Mouse (Mus musculus) Patski (cell line): ENCODE results near the gene Nav1. TPM values are rescaled to one million over a fixed set of nuclear protein-coding genes. Genes with fewer than 3 reads are reported as not detected.
"Not testable (repeated sequence)": the region's sequence is repeated elsewhere in the genome, so short reads cannot be mapped to it uniquely, and the experiment has no call there.

Source experiments
- ATAC-seq: fragments of 100-300 bp; one replicate; pipeline ENCODE4 v1.8.0; 2021
- CTCF ChIA-PET: fragments of 350-600 bp; sonication (Branson Sonifier 250); formaldehyde crosslinking; loops from one replicate; lab custom pipeline; 2022; ENCODE audit warnings: inconsistent platforms; lab: Charles Lee
- POLR2A ChIA-PET: fragments of 350-600 bp; sonication (Branson Sonifier 250); formaldehyde crosslinking; loops from one replicate; lab custom pipeline; 2022; ENCODE audit warnings: antibody characterized with exemption, inconsistent platforms; lab: Charles Lee
- DNase-seq: peaks from one replicate; pipeline ENCODE4 v3.0.0-alpha.2; 2011; ENCODE audit warnings: low read depth, low spot score
- H3K27me3 ChIP-seq: fragments of 371-371 bp; one replicate; pipeline ENCODE4 v1.5.1; 2021
- CTCF ChIP-seq: fragments of 100-300 bp; IDR thresholded peaks from one replicate; pipeline ENCODE4 v1.5.1; 2021
- in situ Hi-C: fragments of 300-500 bp; cut with MboI; formaldehyde crosslinking; loops from 3 replicates; pipeline ENCODE4 v1.11.1; 2018; ENCODE audit warnings: low pct_unique_long_range_greater_than_20kb, mixed read lengths
- polyA plus RNA-seq: library from polyadenylated mRNA; unstranded; gene quantifications from one replicate; pipeline ENCODE4 v1.2.3, GENCODE M21; 2021

Gene Nav1
- polyA plus RNA-seq, 1 experiment from 2014 or later, result 22.1 TPM

DNA sequence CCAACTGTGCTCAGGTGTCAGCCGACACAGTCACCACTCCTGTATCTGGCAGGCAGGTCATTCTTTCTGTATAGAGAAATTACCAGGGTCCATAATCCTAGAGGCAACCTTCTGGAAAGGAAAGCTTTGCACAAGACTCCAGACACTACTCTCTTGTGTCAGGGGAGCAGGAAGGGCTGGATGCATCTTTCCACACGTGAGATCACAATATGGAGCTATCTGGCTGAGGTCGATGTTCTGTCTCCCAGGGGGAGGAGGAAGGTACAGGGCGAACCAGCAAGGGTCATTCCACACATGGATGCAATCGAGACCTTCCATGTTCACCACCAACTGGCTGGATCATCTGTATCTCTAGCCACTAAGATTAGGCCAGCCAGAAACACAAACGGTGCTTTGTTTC lies 113.2 kb downstream of the Nav1 start:
- no peaks in the 10 kb centered on the region for H3K27me3 ChIP-seq
- ChIA-PET CTCF (no interaction called here), POLR2A (no interaction called here)
- ATAC-seq, result no peak
- DNase-seq, result no peak
- in situ Hi-C loops, result no loop called here
- TF ChIP-seq CTCF, result no peak

DNA sequence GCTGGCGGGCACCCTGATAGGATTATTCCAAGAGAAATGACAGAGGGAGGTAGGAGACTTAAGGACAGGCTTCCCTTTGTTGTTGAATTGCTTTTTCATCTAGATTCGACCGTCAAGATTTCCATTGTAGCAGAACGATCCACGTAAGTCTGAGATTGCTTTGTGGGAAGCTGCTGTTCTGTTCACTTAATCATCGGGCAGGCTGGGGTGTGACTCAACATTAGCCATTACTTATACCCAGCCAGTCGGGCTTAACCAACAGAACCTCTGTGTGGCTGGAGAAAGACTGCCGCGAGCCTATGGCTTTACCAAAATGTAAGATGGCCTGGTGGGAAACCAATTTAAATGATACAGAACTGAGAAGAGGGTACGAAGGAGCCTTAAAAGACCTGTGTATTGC lies 114.7 kb downstream of the Nav1 start:
- no peak for DNase-seq

DNA sequence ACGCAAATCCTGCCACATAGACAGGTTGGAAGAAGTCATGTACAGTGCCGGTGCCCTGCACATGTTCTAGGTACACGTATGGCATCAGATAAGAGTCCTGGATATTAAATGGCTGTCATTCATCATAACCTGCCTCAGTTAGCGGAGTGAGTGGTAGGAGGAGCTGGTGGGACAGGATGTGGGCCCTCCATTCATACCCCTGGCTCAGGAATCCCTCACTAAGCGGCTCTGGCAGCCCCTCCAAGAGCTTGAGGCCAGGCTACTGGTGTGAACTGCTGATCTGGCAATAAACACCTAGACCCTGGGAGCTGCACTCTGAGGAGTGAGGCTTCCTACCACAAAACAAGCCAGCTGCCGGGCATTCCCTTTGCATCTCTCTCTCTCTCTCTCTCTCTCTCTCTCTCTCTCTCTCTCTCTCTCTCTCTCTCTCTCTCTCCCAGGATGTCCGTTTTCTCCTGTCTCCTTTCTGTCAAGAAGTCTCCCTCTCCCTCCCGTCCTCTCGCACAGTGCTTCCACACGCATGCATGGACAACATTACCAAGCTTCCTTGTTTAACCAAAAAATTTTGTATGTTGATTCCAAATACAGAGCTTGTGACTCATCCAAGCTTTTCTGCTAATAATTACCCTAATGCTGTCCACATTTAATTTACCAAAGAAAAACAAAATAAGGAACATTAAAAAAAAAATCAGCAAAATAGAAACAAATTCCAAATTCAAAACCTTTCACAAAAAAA lies 116.0 kb downstream of the Nav1 start:
- ChIA-PET CTCF (interaction anchor here (0.8 to 1.1 kb wide), 2 partner anchors 11 to 26 kb away, joined by 3 read pairs; no protein-coding TSS in a partner anchor), POLR2A (interaction anchor here (1.3 kb wide), 1 partner anchor 24 kb away, joined by 3 read pairs; no protein-coding TSS in a partner anchor)
- no peak for TF ChIP-seq CTCF
- DNase-seq (no peak), ATAC-seq (no peak)
- in situ Hi-C loops, result no loop called here
- no peaks in the 10 kb centered on the region for H3K27me3 ChIP-seq

More for the DNA sequence above, 114.7 kb downstream of the Nav1 start:
- ChIA-PET POLR2A (no interaction called here), CTCF (interaction anchor here (1.0 to 1.5 kb wide), 5 partner anchors 9 to 32 kb away, joined by 3 to 4 read pairs (median 3); no protein-coding TSS in a partner anchor)
- in situ Hi-C loops, result no loop called here
- peak; percentile 81 for ATAC-seq
- no peaks in the 10 kb centered on the region for H3K27me3 ChIP-seq
- TF ChIP-seq CTCF, result no peak

DNA sequence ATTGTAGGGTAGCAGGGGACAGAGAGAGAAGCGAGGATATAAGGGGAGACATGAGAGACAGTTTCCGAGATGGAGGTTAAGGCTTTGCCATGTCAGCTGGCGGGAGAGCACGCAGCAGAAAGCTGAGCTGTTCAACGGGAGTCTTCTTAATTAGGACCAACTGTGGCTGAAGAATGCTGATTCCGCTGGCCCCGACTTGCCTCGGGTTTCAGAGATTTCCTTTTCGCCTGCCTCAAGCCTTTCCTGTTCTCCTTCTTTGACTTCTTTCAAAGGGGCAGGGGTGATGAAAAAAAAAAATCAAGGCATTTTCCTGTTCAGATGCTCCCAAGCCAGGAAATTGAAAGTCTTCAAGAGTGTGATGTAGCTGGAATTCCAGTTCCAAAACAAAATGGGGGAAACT lies 118.2 kb downstream of the Nav1 start:
- no peaks in the 10 kb centered on the region for H3K27me3 ChIP-seq
- POLR2A ChIA-PET, result interaction anchor here (0.7 kb wide), 1 partner anchor 16 kb away, joined by 3 read pairs; no protein-coding TSS in a partner anchor
- in situ Hi-C loops, result no loop called here
- no peak for TF ChIP-seq CTCF
- ATAC-seq (no peak), DNase-seq (no peak)
- CTCF ChIA-PET, result no interaction called here

DNA sequence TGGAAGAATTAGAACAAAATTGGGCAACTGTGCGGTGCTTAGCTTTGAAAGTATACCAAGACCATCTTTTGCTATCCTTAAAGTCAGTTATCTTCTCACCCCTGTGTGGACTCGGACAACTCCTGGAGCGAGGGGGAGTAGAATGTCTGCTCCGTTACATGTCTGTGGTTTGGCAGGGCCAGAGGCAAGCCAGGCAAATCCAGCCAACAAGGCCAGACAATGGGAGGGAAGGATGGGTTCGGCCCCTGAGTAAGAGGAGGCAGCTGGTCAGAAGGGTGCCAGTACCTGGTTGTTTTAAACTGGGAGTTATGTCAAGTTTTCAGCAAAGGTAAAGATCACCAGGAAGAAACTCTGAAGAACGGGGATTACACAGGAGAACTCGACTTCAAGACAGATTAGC lies 121.9 kb downstream of the Nav1 start:
- TF ChIP-seq CTCF, result no peak
- no peak for ATAC-seq
- in situ Hi-C loops, result no loop called here
- DNase-seq, result no peak
- H3K27me3 ChIP-seq, result no peaks in the 10 kb centered on the region
- POLR2A ChIA-PET, result no interaction called here
- CTCF ChIA-PET, result no interaction called here

DNA sequence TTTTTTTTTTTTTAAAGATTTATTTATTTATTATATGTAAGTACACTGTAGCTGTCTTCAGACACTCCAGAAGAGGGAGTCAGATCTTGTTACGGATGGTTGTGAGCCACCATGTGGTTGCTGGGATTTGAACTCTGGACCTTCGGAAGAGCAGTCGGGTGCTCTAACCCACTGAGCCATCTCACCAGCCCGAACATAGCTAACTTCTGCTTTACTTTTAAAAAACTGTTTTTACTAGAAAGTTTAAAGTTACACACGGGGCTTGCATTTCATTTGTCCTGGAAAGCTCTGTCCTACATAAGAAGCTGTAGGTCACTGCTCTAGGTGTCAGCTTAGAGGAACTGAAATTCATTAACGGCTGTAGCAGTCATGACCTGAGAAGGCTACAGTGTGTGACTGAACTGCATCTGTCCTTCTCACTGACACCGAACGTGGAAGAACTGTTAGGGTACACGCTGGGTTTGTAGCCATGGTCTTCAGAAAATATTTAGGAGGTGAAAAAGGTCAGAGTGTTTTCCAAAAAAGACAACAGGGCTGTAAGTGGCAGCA lies 122.5 kb downstream of the Nav1 start:
- CTCF ChIA-PET, result interaction anchor here (0.9 kb wide), 1 partner anchor 50 kb away, joined by 3 read pairs; no protein-coding TSS in a partner anchor
- POLR2A ChIA-PET, result interaction anchor here (0.5 kb wide), 1 partner anchor 10 kb away, joined by 9 read pairs; no protein-coding TSS in a partner anchor
- H3K27me3 ChIP-seq, in situ Hi-C loops, ATAC-seq, DNase-seq: not testable (repeated sequence)

DNA sequence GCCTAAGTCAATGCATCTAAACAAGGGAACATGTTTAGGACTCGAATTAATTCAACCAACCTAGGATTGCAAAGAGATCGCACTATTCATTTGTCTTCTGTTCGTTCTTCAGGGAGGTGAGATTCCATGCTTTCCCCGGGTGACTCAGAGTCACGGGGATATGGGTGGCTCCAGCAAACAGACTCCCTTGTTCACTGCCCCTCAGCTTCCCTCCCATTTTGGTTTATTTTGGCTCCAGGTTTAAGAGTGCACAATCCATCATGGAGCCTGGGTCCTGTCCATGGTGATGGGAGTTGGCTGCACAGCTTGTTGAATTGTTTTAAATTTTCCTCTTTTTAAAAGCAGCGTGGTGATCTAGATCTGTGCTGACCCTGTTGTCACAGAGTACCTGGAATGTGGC lies 123.1 kb downstream of the Nav1 start:
- ATAC-seq, result no peak

DNA sequence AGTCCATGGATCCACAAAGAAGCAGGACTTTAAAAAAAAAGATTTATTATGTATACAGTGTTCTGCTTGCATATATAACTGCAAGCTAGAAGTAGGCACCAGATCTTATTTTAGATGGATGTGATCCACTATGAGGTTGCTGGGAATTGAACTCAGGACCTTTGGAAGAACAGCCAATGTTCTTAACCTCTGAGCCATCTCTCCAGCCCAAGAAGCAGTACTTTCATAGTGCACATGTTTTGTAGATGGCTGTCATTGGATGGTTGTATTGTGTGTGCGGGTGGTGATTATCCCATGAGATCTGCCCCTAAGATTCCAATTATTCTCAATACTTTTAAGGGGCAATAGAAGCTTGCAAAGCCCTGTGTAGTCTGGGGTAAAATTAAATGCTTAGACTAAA lies 124.4 kb downstream of the Nav1 start:
- ChIA-PET POLR2A (no interaction called here), CTCF (interaction anchor here (0.9 to 1.0 kb wide), 2 partner anchors 21 to 36 kb away, joined by 3 to 4 read pairs; no protein-coding TSS in a partner anchor)
- ATAC-seq (no peak), DNase-seq (no peak)
- in situ Hi-C loops, result no loop called here
- H3K27me3 ChIP-seq, result no peaks in the 10 kb centered on the region
- no peak for TF ChIP-seq CTCF

More for the DNA sequence above, 123.1 kb downstream of the Nav1 start:
- no peak for TF ChIP-seq CTCF
- ChIA-PET CTCF (interaction anchor here (0.7 to 0.9 kb wide), 2 partner anchors 15 to 51 kb away, joined by 3 read pairs; no protein-coding TSS in a partner anchor), POLR2A (interaction anchor here (0.5 kb wide), 1 partner anchor 9 kb away, joined by 9 read pairs; no protein-coding TSS in a partner anchor)
- in situ Hi-C loops, result no loop called here
- no peaks in the 10 kb centered on the region for H3K27me3 ChIP-seq
- no peak for DNase-seq

DNA sequence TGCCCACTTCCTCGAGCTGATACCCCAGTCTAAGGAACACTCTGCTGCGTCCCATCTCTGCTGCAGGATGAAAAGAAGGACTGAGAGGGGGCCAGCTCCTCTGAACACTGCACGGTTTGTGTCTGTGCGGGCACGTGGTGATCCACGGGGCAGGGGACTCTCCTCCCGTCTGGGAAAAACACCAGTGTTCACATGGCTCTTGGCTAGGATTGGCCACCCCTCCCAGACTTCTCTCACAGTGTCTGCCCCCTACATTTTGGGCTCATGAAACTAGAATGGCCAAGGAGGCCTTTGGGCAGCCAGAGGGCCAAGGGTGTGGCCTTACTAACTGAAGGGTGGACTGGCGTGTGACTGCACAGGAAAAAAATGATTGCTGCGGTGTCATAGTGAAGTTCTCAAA lies 125.4 kb downstream of the Nav1 start:
- H3K27me3 ChIP-seq, result no peaks in the 10 kb centered on the region
- POLR2A ChIA-PET, result no interaction called here
- ATAC-seq, result no peak
- CTCF ChIA-PET, result no interaction called here
- no peak for TF ChIP-seq CTCF
- in situ Hi-C loops, result no loop called here
- no peak for DNase-seq

DNA sequence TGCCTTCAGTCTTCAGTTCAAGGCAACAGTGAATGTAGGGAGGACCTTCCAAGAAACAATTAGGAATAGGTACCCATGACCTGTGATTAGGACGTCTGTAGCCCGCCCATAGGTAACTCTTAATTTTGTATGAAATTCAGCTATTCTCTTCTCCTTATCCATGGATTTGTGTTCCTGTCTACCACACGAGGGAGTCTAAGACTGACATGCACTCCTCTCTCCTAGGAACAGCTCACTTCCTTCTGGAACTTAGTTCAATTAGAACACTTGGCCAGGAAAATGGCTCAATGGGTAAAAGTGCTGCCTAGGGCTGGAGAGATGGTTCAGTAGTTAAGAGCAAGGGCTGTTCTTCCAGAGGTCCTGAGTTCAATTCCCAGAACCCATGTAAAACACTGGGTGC lies 126.3 kb downstream of the Nav1 start:
- no peak for TF ChIP-seq CTCF
- in situ Hi-C loops, result no loop called here
- CTCF ChIA-PET, result interaction anchor here (1.6 kb wide), 1 partner anchor 10 kb away, joined by 3 read pairs; no protein-coding TSS in a partner anchor

DNA sequence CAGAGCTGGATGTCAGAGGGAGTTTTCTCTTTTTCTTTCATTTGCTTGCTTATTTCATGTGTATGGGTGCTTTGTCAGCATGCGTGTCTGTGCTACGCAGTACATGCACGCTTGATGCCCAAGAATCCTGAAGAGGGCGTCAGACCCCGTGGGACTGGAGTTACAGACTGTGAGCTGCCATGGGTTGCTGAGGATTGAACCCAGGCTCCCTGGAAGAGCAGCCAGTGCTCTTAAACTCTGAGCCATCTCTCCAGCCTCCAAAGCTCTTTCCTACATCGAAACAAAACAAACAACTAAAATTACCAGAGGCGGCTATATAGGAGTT lies 131.6 kb downstream of the Nav1 start:
- POLR2A ChIA-PET, result interaction anchor here (0.7 kb wide), 1 partner anchor 47 kb away, joined by 3 read pairs; no protein-coding TSS in a partner anchor

More for the DNA sequence above, 126.3 kb downstream of the Nav1 start:
- DNase-seq (no peak), ATAC-seq (no peak)
- POLR2A ChIA-PET, result interaction anchor here (0.7 kb wide), 1 partner anchor 1100 kb away, joined by 8 read pairs; no protein-coding TSS in a partner anchor
- H3K27me3 ChIP-seq, result no peaks in the 10 kb centered on the region

More for the DNA sequence above, 131.6 kb downstream of the Nav1 start:
- no peaks in the 10 kb centered on the region for H3K27me3 ChIP-seq
- no peak for DNase-seq
- no peak for TF ChIP-seq CTCF
- CTCF ChIA-PET, result no interaction called here
- ATAC-seq, result no peak
- in situ Hi-C loops, result no loop called here
